Mouse (Mus musculus): ENCODE data around the gene Gnaq. TPM values are rescaled to one million over a fixed set of nuclear protein-coding genes. Genes with fewer than 3 reads are reported as not detected.

Gnaq gene
- total RNA-seq, 1 experiment, result 17.8 TPM

- Histone ChIP-seq H3K9me3 (ENCODE audit: control insufficient read depth, insufficient read depth, low read depth, low read length) (no peaks in the 10 kb centered on the region), H3K27ac (ENCODE audit: insufficient read depth, low read depth, low read length, poor library complexity, severe bottlenecking) (no peak overlapping the region), H3K36me3 (ENCODE audit: control insufficient read depth, insufficient read depth, low read length, poor library complexity, severe bottlenecking) (no peaks in the 10 kb centered on the region), H3K4me1 (ENCODE audit: control insufficient read depth in 2 of 2, insufficient read depth in 2 of 2, low read length in 2 of 2, poor library complexity in 1 of 2) (no peaks in the 10 kb centered on the region), H3K9ac (ENCODE audit: insufficient read depth, low read depth, low read length, poor library complexity, severe bottlenecking) (no peak overlapping the region), H3K4me3 (ENCODE audit: insufficient read depth in 1 of 2, low read depth in 1 of 2, low read length in 2 of 2, poor library complexity in 1 of 2, severe bottlenecking in 1 of 2) (no peak overlapping the region)
- DNase-seq (ENCODE audit: low read depth, low spot score), result no peak
- in situ Hi-C loops (cut with MboI; ENCODE audit: low sequenced_read_pairs in 2 of 2, unreplicated experiment in 2 of 2), result no loop called here
- TF ChIP-seq MAFK (IDR thresholded peaks at IDR 0.05; ENCODE audit: insufficient read depth, low read depth, low read length), result no peak
- TF ChIP-seq HCFC1 (IDR thresholded peaks at IDR 0.05; ENCODE audit: borderline replicate concordance, insufficient read depth, low read length), result no peak
- no peak for TF ChIP-seq ZNF384 (IDR thresholded peaks at IDR 0.05; ENCODE audit: low read depth, low read length)
- TF ChIP-seq ZC3H11A (IDR thresholded peaks at IDR 0.05; ENCODE audit: borderline replicate concordance, low read depth, low read length), result no peak
- no peak for TF ChIP-seq CHD2 (IDR thresholded peaks at IDR 0.05; ENCODE audit: low read depth, low read length)
Observed at GRCm38 (mm10) chr19:16242708-16243107, 110.1 kb downstream of the Gnaq start.

- Histone ChIP-seq H3K36me3 (ENCODE audit: control insufficient read depth, insufficient read depth, low read length, poor library complexity, severe bottlenecking) (no peaks in the 10 kb centered on the region), H3K4me3 (ENCODE audit: insufficient read depth in 1 of 2, low read depth in 1 of 2, low read length in 2 of 2, poor library complexity in 1 of 2, severe bottlenecking in 1 of 2) (no peak overlapping the region), H3K9ac (ENCODE audit: insufficient read depth, low read depth, low read length, poor library complexity, severe bottlenecking) (no peak overlapping the region), H3K27ac (ENCODE audit: insufficient read depth, low read depth, low read length, poor library complexity, severe bottlenecking) (no peak overlapping the region), H3K9me3 (ENCODE audit: control insufficient read depth, insufficient read depth, low read depth, low read length) (no peaks in the 10 kb centered on the region), H3K4me1 (ENCODE audit: control insufficient read depth in 2 of 2, insufficient read depth in 2 of 2, low read length in 2 of 2, poor library complexity in 1 of 2) (no peaks in the 10 kb centered on the region)
- in situ Hi-C loops (cut with MboI; ENCODE audit: low sequenced_read_pairs in 2 of 2, unreplicated experiment in 2 of 2), result no loop called here
- TF ChIP-seq MAFK (IDR thresholded peaks at IDR 0.05; ENCODE audit: insufficient read depth, low read depth, low read length), result no peak
- no peak for TF ChIP-seq HCFC1 (IDR thresholded peaks at IDR 0.05; ENCODE audit: borderline replicate concordance, insufficient read depth, low read length)
- no peak for TF ChIP-seq ZNF384 (IDR thresholded peaks at IDR 0.05; ENCODE audit: low read depth, low read length)
- no peak for TF ChIP-seq CHD2 (IDR thresholded peaks at IDR 0.05; ENCODE audit: low read depth, low read length)
- no peak for TF ChIP-seq ZC3H11A (IDR thresholded peaks at IDR 0.05; ENCODE audit: borderline replicate concordance, low read depth, low read length)
- no peak for DNase-seq (ENCODE audit: low read depth, low spot score)
Observed at GRCm38 (mm10) chr19:16249025-16249424, 116.4 kb downstream of the Gnaq start.

- Histone ChIP-seq H3K27ac (ENCODE audit: insufficient read depth, low read depth, low read length, poor library complexity, severe bottlenecking) (no peak overlapping the region), H3K9me3 (ENCODE audit: control insufficient read depth, insufficient read depth, low read depth, low read length) (no peaks in the 10 kb centered on the region), H3K4me3 (ENCODE audit: insufficient read depth in 1 of 2, low read depth in 1 of 2, low read length in 2 of 2, poor library complexity in 1 of 2, severe bottlenecking in 1 of 2) (no peak overlapping the region), H3K36me3 (ENCODE audit: control insufficient read depth, insufficient read depth, low read length, poor library complexity, severe bottlenecking) (no peaks in the 10 kb centered on the region), H3K4me1 (ENCODE audit: control insufficient read depth in 2 of 2, insufficient read depth in 2 of 2, low read length in 2 of 2, poor library complexity in 1 of 2) (no peaks in the 10 kb centered on the region), H3K9ac (ENCODE audit: insufficient read depth, low read depth, low read length, poor library complexity, severe bottlenecking) (no peak overlapping the region)
- DNase-seq (ENCODE audit: low read depth, low spot score), result no peak
- in situ Hi-C loops (cut with MboI; ENCODE audit: low sequenced_read_pairs in 2 of 2, unreplicated experiment in 2 of 2), result no loop called here
- TF ChIP-seq ZC3H11A (IDR thresholded peaks at IDR 0.05; ENCODE audit: borderline replicate concordance, low read depth, low read length), result no peak
- TF ChIP-seq CHD2 (IDR thresholded peaks at IDR 0.05; ENCODE audit: low read depth, low read length), result no peak
- no peak for TF ChIP-seq MAFK (IDR thresholded peaks at IDR 0.05; ENCODE audit: insufficient read depth, low read depth, low read length)
- TF ChIP-seq ZNF384 (IDR thresholded peaks at IDR 0.05; ENCODE audit: low read depth, low read length), result no peak
- no peak for TF ChIP-seq HCFC1 (IDR thresholded peaks at IDR 0.05; ENCODE audit: borderline replicate concordance, insufficient read depth, low read length)
Observed at GRCm38 (mm10) chr19:16250921-16251320, 118.3 kb downstream of the Gnaq start.

- in situ Hi-C loops (cut with MboI; ENCODE audit: low sequenced_read_pairs in 2 of 2, unreplicated experiment in 2 of 2), result no loop called here
- DNase-seq (ENCODE audit: low read depth, low spot score), result no peak
Observed at GRCm38 (mm10) chr19:16251819-16252218, 119.2 kb downstream of the Gnaq start.

DNA sequence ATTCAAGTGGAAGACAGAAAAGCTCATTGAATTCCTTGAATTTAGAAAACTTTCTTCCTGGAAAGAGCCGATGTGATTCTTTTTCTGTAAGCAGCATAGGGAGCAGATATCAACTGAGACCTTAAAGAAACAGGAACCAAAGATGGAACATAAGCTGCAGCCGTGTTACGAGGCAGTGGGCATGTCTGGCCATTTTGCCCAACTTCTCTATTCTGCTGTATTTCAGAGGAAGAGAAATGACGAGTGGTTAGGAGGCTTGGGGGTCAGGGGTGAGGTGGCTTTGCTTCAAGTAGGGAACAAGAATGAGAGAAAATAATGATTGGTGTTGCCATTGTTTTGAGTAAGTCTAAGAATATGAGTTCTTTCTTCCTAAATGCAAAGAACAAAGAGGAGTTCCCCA is 120.1 kb downstream of the Gnaq start:
- no peak for TF ChIP-seq HCFC1 (IDR thresholded peaks at IDR 0.05; ENCODE audit: borderline replicate concordance, insufficient read depth, low read length)
- TF ChIP-seq CHD2 (IDR thresholded peaks at IDR 0.05; ENCODE audit: low read depth, low read length), result no peak
- no peak overlapping the region for H3K27ac ChIP-seq (ENCODE audit: insufficient read depth, low read depth, low read length, poor library complexity, severe bottlenecking)
- in situ Hi-C loops (cut with MboI; ENCODE audit: low sequenced_read_pairs in 2 of 2, unreplicated experiment in 2 of 2), result no loop called here
- H3K36me3 ChIP-seq (ENCODE audit: control insufficient read depth, insufficient read depth, low read length, poor library complexity, severe bottlenecking), result no peaks in the 10 kb centered on the region
- H3K4me3 ChIP-seq (ENCODE audit: insufficient read depth in 1 of 2, low read depth in 1 of 2, low read length in 2 of 2, poor library complexity in 1 of 2, severe bottlenecking in 1 of 2), result no peak overlapping the region
- H3K9ac ChIP-seq (ENCODE audit: insufficient read depth, low read depth, low read length, poor library complexity, severe bottlenecking), result no peak overlapping the region
- H3K4me1 ChIP-seq (ENCODE audit: control insufficient read depth in 2 of 2, insufficient read depth in 2 of 2, low read length in 2 of 2, poor library complexity in 1 of 2), result no peaks in the 10 kb centered on the region
- no peak for DNase-seq (ENCODE audit: low read depth, low spot score)
- H3K9me3 ChIP-seq (ENCODE audit: control insufficient read depth, insufficient read depth, low read depth, low read length), result no peaks in the 10 kb centered on the region

More at GRCm38 (mm10) chr19:16251819-16252218, 119.2 kb downstream of the Gnaq start:
- Histone ChIP-seq H3K9ac (ENCODE audit: insufficient read depth, low read depth, low read length, poor library complexity, severe bottlenecking) (no peak overlapping the region), H3K4me1 (ENCODE audit: control insufficient read depth in 2 of 2, insufficient read depth in 2 of 2, low read length in 2 of 2, poor library complexity in 1 of 2) (no peaks in the 10 kb centered on the region), H3K4me3 (ENCODE audit: insufficient read depth in 1 of 2, low read depth in 1 of 2, low read length in 2 of 2, poor library complexity in 1 of 2, severe bottlenecking in 1 of 2) (no peak overlapping the region), H3K36me3 (ENCODE audit: control insufficient read depth, insufficient read depth, low read length, poor library complexity, severe bottlenecking) (no peaks in the 10 kb centered on the region), H3K27ac (ENCODE audit: insufficient read depth, low read depth, low read length, poor library complexity, severe bottlenecking) (no peak overlapping the region), H3K9me3 (ENCODE audit: control insufficient read depth, insufficient read depth, low read depth, low read length) (no peaks in the 10 kb centered on the region)
- TF ChIP-seq ZNF384 (IDR thresholded peaks at IDR 0.05; ENCODE audit: low read depth, low read length) (no peak), CHD2 (IDR thresholded peaks at IDR 0.05; ENCODE audit: low read depth, low read length) (no peak), HCFC1 (IDR thresholded peaks at IDR 0.05; ENCODE audit: borderline replicate concordance, insufficient read depth, low read length) (no peak), ZC3H11A (IDR thresholded peaks at IDR 0.05; ENCODE audit: borderline replicate concordance, low read depth, low read length) (no peak), MAFK (IDR thresholded peaks at IDR 0.05; ENCODE audit: insufficient read depth, low read depth, low read length) (no peak)

Measured in ES-E14 (cell line).